Mouse (Mus musculus) kidney, adult 2 months (tissue): ENCODE measurements around the gene Rnase12.

Experiments used
- CTCF ChIP-seq: fragments of 200-500 bp; conservative IDR thresholded peaks from 2 replicates; pipeline ENCODE4 v1.5.1; 2011; ENCODE audit warnings: low read depth, mild to moderate bottlenecking, control low read depth, low read length, moderate library complexity, mixed read lengths; ENCODE audit not compliant: insufficient read depth, insufficient read length
- POLR2A ChIP-seq: fragments of 200-500 bp; IDR thresholded peaks from one replicate; pipeline ENCODE4 v1.6.1; 2011; ENCODE audit warnings: low read depth, low read length, control low read depth

DNA sequence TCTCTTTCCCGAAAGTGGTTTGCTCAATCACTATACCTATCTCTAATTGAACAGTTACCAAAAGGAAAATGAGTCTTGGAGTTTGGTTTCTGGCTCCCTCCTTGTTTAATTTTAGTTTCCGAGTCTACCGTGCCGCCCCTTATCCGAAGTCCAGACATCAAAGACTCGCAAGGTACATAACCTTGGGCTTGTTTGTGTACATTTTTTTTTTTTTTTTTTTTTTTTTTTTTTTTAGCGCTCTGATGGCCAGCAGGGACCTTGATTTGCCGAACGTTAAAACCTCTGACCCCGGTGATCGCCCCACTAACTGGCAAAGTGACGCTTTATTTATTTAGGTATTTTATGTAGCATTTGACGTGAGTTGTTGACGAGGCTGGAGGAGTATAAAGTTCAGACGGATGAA is 32.2 kb upstream of the Rnase12 start:
- no peak for TF ChIP-seq POLR2A
- TF ChIP-seq CTCF: no peak
